Mouse (Mus musculus): ENCODE results near the gene Ddx4.

Ddx4 gene

DNA sequence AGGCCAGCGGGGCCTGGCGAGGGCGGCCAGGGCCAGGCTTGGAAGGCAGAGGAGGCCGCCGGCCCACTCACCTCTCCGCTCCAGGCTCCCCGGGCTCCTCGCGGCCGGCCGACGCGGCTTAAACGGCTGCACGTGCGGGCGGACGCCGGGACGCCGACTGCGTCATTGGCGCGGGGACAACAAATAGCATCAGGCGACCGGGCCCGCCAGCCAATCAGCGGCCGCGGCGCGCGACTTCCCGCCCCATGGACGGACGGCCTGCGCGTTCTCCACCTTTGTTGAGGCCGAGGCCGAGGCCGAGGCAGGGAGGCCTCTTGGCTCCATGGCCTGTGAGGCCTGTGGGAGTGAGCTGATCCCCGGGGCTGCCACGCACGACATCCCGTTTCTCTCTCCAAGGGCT lies at the start of gene Ddx4:
TSS of gene Ddx4 (minus strand) at position 271 of the 400 bp plus-strand sequence.
- DNase-seq (ENCODE audit: low read depth, low spot score) = peak; percentile 79

DNA sequence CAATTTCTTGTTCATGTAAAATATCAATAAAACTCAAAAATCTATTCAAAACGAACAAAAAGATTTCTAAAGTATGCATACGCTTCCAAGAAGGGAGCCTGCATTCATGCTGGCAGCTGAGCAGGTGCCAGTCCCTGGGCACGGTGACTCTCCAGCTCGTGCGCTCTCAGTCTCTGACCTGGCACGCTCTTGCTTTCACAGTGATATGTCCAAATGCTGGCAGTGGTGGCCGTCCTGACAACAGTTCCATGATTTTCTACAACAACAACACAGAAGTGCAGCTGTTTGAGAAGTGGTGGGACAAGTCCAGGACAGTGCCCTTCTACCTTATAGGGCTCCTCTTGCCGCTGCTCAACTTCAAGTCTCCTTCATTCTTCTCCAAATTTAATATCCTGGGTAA lies 49.0 kb upstream of the Ddx4 start:
- DNase-seq (ENCODE audit: low read depth, low spot score) = no peak

DNA sequence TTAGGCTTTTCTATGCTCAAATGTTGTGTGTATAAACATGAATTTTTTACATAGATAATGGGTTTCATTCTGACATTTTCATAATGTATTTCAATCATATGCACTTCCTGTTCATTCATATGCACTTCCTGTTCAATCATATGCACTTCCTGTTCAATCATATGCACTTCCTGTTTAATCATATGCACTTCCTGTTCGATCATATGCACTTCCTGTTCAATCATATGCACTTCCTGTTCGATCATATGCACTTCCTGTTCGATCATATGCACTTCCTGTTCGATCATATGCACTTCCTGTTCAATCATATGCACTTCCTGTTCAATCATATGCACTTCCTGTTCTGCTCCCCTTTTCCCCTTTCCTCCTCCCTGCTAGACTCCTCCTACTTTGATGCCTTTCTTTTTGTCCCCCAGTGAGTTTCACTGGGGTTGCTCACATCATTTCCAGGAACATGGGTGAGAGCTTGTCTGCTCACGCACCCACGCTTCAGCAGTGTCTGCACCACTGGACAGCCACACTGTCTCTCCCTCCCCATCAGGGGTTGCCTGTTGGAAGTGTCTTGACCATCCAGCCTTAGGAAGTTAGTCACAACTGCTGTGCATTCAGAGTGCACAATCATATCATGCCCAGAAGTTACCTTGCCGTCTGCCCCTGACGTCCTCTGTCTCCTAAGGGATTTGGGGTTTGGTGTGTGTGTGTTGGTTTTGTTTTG lies 43.4 kb upstream of the Ddx4 start:
- peak; percentile 26 for DNase-seq (ENCODE audit: low read depth, low spot score)

DNA sequence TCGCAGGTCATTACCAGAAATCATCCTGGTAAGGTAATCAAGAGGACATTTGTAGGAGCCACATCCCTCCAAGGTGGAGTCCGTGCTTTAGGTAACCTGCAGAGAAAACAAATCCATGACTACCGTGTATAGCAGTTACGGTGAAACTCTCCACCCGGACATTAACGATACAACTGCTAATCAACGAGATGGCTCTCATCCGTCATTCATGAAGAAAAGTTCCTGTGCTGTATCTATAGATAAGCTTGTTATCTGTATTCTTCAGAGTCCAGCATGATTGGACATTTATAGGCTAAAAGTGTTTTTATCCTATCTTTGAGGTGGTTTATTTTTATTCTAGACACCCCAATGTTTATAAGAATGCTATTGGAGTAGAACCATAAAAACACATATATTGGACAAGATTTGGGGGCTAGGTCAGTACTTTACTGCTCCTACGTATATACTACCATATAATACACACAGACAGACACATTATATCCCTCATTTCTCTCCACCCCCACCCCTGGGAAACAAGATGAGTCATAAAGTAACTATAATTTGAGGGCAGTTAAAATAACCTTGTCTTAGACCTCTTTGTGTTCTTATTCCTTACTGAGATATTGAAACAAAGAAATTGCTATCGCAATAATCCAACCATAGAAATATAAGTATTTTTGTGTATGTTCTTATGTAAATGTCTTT lies 40.7 kb upstream of the Ddx4 start:
- DNase-seq (ENCODE audit: low read depth, low spot score) = no peak

DNA sequence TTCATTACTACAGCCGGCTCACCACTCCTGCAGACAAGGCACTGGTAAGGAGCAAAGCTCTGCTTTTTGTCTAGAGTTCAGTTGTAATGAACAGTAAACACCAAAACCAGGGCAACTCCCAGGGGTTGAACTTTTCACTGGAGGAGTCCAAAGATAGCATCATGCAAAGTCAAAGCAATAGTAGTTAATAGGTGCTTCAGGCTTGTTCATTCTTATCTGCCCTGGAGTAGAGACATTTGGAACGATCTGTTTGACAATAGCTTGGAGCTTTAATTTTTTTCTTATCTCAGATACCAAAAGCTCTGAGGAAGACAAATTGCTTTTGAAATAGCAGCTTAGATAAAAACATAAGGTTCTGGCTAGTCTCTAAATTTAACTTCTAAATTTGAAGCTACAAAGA lies 33.9 kb upstream of the Ddx4 start:
- DNase-seq (ENCODE audit: low read depth, low spot score) = no peak

DNA sequence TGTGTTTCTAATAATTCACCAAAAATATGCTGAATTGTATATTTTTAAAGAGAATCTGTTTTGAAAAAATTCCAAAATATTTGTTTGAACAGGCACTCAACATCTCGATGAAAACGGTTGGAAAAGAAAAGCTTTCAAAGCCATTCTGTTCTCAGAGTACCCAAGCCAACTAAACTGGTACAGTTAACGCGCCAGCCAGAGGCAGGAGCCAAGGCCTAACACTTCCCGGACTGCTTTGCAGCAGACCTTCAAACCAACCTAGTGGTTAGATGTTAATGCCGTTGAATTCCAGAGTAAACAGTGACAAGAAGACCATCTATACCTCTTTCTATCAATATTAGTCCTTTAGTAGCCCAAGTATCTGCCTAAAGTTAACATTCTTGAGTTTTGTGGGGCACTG lies 31.7 kb upstream of the Ddx4 start:
- no peak for DNase-seq (ENCODE audit: low read depth, low spot score)

DNA sequence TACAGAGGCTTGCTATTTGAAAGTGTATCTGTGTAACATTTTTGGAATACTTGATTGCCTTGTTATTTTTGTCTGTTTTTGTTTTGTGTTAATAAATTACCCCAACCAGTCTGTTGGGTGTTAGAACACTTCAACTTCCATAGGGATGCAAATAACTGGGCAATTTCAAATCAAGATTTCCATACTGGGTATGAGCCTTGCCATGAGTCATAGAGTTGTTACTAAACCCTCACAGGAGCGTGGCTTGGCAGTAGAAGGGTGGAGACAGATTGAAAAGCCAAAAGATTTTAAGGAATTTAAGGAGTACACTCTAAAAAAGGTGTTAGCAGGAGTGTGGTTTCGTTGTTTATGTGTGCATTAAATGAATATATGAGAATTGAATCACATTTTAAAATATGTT lies 31.0 kb upstream of the Ddx4 start:
- no peak for DNase-seq (ENCODE audit: low read depth, low spot score)

DNA sequence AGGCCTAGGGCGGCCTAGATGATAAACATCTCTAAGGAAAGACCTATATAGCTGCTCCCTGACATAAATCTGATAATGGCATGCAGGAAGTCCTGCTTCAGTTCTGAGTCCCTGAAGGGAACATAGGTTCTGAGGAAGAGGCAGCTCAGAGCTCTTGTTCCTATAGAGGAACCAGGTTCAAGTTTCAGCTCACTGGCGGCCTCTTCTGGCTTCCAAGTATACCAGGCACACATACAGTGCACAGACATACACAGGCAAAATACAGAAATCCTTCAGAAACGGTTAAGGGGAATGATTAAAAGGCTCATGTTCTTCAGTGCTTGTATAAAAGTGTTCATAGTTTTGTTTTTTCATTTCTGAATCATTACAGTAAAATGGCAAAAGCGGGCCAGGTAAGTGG lies 25.9 kb upstream of the Ddx4 start:
- DNase-seq (ENCODE audit: low read depth, low spot score) = peak; percentile 68

DNA sequence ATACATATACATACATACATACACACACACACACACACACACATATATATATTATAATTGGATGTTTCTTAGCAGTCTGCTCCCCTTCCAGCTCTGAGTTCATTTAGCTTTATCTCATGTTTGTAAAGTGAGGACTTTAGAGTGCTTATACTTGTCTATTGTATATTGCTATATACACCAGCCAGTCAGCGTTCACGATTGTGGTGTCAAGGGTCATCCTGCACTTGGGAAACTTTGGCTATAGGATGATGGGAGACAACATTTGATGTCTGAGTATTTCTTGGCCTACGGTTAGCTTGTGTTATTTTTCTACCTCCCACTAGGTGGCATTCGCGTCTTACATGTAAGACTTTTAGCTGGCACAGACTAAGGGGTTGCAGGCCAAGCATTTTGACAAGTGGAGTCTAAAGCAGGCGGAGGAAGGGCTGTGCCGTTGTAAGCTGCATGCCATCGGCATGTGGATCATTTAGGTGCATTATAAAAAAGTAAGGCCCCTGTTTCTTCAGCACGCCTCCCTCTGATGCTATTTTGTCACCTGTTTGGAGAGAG lies 21.7 kb upstream of the Ddx4 start:
- DNase-seq (ENCODE audit: low read depth, low spot score) = peak; percentile 71

DNA sequence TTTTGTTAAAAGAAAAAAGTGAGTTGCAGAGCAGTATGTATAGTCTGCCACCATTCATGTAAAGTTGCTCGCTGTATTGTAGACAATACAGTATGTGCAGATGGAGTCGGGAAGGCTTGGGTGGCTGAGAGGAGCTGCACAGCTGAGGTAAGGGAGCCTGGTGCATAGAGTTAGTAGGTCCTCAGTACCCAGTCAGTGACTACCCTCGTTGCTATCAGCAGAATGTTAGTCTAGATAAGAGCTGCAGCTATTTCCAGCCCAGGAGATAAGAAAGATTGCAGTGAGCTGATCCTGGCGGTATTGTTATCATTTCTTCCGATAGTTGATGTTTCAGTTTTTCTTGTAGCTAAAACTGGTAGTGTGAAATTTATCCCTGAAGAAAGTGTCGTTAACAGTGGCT lies 20.5 kb upstream of the Ddx4 start:
- no peak for DNase-seq (ENCODE audit: low read depth, low spot score)

DNA sequence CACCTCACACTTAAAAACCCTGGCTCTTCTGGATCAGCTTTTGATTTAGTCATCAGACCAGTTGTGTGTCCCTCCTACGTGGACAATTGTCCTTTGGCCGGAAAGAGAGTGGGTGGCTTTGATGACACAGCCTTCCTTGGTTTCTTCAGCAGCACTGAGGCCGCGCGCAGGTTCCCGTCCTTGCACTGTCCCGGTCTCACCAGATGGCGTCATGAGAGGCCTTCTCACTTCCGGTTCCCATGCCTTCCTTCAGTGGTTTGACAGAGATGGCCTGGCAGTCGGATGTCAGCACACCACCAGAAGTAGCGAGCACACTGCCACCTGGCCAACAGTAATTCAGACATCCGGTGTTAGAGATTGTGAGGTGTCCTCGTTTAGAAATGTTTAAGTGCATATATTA lies 19.4 kb upstream of the Ddx4 start:
- peak; percentile 60 for DNase-seq (ENCODE audit: low read depth, low spot score)

DNA sequence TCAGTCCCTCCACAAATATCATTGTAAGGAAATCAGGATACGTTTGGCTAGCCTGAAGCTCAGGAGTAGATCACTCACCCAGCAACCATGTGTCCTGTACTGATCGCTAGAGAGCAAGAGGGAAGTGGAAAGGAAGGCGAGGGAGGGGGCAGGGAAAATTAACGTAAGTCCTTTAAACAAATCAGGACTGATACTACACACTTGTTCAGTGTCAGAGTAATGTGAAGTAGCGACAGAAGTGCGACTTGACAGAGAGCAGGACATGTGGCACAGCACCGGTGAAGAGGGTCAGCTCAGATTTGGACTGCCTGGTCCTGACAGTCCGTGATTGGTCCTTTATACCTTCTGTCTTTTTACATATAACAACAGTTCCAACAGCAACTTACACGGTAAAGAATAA lies 14.9 kb upstream of the Ddx4 start:
- DNase-seq (ENCODE audit: low read depth, low spot score) = no peak

DNA sequence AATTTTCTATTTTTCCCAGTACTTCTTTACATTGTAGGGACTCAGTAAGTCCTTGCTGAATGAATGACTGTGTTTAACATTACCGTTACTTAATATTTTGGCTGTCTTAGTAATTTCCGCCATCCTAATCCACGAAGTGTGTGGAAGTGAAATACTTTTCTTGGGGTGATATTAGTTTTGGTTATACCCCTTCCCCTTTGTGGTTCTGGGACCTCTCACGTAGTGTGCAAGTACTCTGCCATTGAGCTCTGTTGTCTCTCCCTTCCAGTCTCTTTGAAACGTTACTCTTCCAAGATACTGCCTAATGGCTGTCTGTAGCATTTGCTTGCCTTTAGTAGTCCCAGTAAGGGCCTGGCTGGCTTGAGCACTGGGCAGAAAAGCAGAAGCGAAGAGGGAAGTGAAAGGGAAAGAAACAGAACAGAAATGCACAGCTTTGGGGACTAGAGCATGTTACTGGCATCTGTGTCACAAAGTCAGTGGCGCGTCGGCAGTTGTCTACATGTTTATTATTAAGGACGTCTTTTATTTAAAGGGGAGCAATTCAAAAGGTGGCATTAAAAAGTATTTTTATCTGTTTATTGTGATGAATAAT lies 14.3 kb upstream of the Ddx4 start:
- DNase-seq (ENCODE audit: low read depth, low spot score) = no peak

DNA sequence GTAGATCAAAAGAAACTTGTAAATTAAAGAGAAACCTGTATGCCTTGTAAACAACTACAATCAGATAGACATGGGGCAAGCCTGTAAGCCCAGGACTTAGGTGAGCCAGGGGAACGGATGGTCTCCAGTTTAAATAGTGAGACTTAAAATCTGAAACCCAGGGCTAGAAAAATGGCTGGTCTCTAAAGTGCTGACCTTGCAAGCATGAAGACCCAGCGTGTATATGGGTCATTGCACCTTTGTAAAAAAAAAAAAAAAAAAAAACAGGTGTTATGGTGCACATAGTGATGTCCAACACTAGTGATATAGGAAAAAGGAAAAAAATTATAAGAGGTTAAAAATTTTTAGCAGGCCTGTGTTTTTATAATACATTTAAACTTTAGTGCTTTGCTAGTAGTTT lies 9.4 kb upstream of the Ddx4 start:
- no peak for DNase-seq (ENCODE audit: low read depth, low spot score)

DNA sequence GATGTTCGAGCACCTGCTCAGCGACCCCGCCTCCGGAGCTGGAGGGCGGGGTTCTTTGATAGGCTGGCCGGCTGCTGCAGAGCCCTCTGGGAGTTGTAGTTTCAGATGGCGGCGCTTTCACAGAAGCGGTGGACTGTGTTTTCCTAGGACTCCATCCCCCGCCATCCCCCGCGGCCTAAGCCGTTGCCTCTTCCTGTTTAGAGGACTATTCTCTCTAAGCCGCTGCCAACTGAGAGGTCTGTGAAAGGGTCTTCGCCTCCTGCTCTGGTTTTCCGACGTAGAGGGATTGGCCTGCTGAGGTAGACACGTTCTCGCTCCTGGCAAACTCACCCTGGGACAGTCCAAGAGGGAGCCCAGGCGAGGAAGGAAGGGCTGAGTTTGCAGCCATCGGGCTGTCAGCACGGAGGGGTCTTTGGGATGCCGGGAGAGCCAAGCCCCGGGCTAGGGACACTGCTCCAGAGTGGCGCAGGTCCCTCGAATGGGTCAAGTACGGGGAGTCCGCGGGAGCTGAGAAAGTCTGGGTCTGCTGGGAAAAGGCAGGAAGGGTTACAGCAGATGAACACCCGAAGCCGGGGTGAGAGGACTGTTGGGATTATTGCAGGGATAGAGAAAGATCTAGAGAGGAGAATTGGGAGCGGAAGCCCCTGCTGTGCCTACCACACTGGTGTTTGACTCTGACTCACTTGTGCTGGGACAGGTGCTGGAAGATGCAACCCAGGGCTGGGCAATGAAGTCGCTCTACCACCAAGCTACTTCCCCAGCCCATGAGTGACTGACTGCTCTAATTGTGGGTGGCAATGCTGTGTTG lies 8.5 kb upstream of the Ddx4 start, which contains the start of gene Slc38a9:
TSS of gene Slc38a9 (plus strand) at position 178 of the 808 bp plus-strand sequence.
- peak; percentile 98 for DNase-seq (ENCODE audit: low read depth, low spot score)

DNA sequence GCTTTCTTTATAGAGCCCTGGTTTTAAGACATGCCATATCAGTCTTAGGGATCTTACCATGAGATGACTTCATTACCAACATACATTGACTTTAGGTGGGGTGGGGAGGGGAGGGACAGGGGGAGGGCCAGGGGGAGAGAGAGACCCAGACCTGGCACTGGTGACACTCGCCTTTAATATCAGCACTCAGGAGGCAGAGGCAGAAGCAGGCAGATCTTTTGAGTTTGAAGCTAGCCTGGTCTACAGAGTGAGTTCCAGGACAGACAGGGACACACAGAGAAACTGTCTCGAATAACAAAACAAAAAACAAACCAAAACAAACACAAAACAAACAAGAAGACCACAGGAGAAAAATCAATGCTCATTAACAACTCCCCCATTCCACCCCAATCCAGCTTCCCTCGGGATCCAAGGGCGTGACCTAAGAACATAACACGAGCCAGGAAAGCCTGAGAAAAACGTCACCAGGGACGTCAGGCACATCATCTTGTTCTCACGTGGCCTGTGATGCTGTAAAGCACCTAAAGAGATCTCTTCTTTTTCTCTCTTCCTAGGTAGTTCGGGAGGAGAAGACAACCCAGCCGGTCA lies 7.8 kb upstream of the Ddx4 start:
- no peak for DNase-seq (ENCODE audit: low read depth, low spot score)

DNA sequence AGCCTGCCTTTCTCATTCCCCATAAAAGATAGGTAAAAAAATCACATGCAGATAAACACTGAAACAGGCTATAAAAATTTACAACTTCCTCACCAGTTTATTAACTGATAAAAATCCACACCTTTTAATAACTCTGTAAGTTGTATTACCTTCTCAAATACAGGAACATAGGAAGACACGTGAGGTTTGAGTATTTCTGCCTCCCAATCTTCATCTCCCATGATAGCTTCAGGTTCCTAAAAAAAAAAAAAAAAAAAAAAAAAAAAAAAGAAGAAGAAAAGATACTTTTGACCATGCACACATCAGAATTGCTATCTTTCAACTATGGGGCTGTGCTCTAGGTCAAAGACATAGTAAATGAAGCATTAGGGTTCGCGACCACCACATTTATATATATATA lies 1.1 kb downstream of the Ddx4 start:
- DNase-seq (ENCODE audit: low read depth, low spot score) = no peak

DNA sequence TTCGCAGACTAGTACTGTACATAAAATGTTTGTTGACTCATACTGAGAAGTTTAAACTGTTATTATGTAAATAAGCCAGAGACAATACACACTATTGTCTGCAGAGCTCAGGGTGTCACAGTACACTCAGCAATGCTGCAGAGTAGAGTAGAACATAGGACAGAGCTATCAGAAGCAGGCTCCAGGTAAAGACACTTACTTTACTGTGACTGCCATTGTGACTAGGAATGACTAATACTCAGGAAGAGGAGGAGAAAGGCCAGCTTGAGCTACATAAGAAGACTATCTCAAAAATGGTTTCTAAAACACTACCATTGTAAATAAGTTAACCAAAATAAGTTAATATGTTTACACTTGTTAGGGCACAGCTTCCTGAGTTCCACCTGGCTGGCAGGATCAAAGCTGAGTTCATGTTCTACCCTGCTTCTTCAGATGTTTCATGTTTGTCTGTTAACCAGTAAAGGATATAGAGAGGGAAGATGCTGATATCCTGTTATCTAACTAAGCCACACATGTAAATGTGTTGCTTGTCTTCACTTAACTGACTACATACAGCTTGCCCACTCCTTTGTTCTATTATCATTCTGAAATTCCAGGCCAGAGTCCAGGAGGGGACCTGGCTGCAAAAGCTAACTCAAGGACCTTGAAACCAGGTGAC lies 6.6 kb downstream of the Ddx4 start:
- DNase-seq (ENCODE audit: low read depth, low spot score) = no peak

DNA sequence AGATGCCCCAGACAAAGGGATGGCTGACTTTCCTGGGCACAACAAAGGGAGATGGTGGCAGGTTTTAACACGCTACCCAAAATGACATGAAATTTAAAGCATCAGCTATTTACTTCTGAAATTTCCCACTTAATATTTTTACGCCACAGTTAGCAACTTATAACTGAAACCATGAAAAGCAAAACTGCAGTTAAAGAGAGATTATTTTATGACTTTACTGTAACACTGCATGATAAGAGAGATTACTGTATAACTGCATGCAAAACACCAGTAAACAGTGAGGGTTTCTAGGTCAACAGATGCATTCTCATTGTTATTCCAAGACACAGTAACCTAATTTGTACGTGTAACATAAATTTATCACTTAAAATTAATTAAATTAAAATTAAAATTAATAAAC lies 7.3 kb downstream of the Ddx4 start:
- no peak for DNase-seq (ENCODE audit: low read depth, low spot score)

DNA sequence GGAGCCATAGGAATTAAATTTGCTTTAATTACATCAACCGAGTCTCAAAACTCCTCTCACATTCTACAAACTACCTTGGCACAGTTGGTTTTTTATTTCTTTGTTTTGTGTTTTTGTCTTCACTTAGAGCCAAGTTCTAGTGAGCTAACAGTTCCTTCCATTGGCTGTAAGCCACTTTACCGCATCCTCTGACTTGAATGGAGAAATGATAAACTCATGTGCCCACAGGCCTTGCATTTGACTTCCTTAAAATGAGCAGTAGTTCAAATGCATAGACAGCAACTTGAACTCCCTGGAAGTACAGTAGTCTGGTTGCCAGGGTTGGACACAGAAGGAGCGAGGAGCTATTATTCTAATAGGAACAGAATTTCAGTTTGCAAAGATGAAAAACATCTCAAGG lies 9.4 kb downstream of the Ddx4 start:
- DNase-seq (ENCODE audit: low read depth, low spot score) = no peak

DNA sequence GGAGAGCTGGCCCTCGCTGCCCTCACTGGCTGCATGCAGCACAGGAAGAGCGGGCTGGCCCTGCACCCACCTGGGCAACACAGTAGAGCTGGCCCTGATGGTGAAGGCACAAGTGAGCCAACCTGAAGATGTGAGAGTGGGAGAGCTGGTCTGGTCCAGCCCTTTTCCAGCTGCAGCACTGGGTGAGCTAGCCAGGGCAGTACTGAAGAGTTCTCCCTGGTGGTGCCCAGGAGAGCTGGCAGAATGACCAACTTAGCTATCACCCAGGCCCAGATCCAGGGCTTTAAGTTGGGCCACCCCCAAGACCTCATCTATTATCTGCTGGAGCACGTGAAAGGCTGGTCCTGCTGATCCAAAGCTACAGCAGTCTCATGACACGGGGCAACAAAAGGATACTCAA lies 13.2 kb downstream of the Ddx4 start:
- no peak for DNase-seq (ENCODE audit: low read depth, low spot score)
